Mouse (Mus musculus) ovary, postnatal 36 days (tissue): Measurements from ENCODE around the gene Pus7.

Source experiments
- DNase-seq: peaks from one replicate; pipeline ENCODE4 v3.0.0; 2022; ENCODE audit warnings: low spot score, mixed read lengths

Pus7 gene

GRCm38 (mm10) chr5:23782931-23783877 lies at the start of gene Pus7:
TSS of gene Pus7 (minus strand) at chr5:23783711.
- peak; percentile 87 for DNase-seq

GRCm38 (mm10) chr5:23830897-23831752 lies 47.6 kb upstream of the Pus7 start:
- peak; percentile 31 for DNase-seq

- peak; percentile 57 for DNase-seq
Measured at GRCm38 (mm10) chr5:23826321-23827004, 43.0 kb upstream of the Pus7 start.

- DNase-seq, result no peak
Measured at GRCm38 (mm10) chr5:23824171-23824733, 40.7 kb upstream of the Pus7 start.

GRCm38 (mm10) chr5:23822306-23822705 lies 38.8 kb upstream of the Pus7 start:
- DNase-seq, result no peak

GRCm38 (mm10) chr5:23816681-23817080 lies 33.2 kb upstream of the Pus7 start:
- no peak for DNase-seq

GRCm38 (mm10) chr5:23814841-23815240 lies 31.3 kb upstream of the Pus7 start:
- DNase-seq, result no peak

- no peak for DNase-seq
Measured at GRCm38 (mm10) chr5:23792726-23793125, 9.2 kb upstream of the Pus7 start.

- no peak for DNase-seq
Measured at GRCm38 (mm10) chr5:23789078-23789612, 5.6 kb upstream of the Pus7 start.

- DNase-seq, result no peak
Measured at GRCm38 (mm10) chr5:23788390-23788830, 4.9 kb upstream of the Pus7 start.

GRCm38 (mm10) chr5:23787536-23788389 lies 4.3 kb upstream of the Pus7 start, which contains the start of gene Rint1:
TSS of gene Rint1 (plus strand) at chr5:23787711.
- DNase-seq, result peak; percentile 92

- no peak for DNase-seq
Measured at GRCm38 (mm10) chr5:23782051-23782810, 1.3 kb downstream of the Pus7 start.

- DNase-seq, result no peak
Measured at GRCm38 (mm10) chr5:23781172-23781571, 2.3 kb downstream of the Pus7 start.

- DNase-seq, result no peak
Measured at GRCm38 (mm10) chr5:23780516-23780915, 3.0 kb downstream of the Pus7 start.

- DNase-seq, result no peak
Measured at GRCm38 (mm10) chr5:23774186-23774585, 9.3 kb downstream of the Pus7 start.

- no peak for DNase-seq
Measured at GRCm38 (mm10) chr5:23771105-23771504, 12.4 kb downstream of the Pus7 start.

- DNase-seq, result no peak
Measured at GRCm38 (mm10) chr5:23764557-23764956, 19.0 kb downstream of the Pus7 start.

- DNase-seq, result no peak
Measured at GRCm38 (mm10) chr5:23762531-23762930, 21.0 kb downstream of the Pus7 start.

GRCm38 (mm10) chr5:23758633-23759032 lies 24.9 kb downstream of the Pus7 start:
- DNase-seq, result peak; percentile 30

- DNase-seq, result no peak
Measured at GRCm38 (mm10) chr5:23756368-23756767, 27.1 kb downstream of the Pus7 start.
